Mouse (Mus musculus): ENCODE results near the gene Slc41a2.

DNA sequence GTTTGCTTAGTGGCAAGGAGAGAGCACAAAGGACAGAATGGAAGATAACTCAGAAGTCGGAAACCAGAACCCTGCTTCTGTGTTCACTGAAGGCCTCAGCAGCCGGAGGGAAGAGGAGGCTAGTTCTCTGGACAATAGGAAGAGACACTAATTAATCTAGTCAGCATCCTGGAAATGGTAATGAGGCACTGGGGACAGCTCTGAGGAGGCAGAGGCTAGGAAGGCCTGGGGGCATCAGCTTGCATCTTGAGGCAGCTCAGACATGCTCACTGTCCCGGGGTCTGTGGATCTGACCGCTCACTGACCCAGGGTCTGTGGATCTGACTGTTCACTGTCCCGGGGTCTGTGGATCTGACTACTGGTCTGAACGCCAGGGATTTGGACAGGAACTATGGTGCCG is 92.0 kb downstream of the Slc41a2 start:
- TF ChIP-seq CTCF (conservative IDR thresholded peaks at IDR 0.05 in 1 of 2, IDR thresholded peaks at IDR 0.05 in 1 of 2; ENCODE audit: low read depth in 2 of 2, low read length in 2 of 2) (no peak), JUN (IDR thresholded peaks at IDR 0.05; ENCODE audit: insufficient read depth, low read depth, low read length) (no peak), UBTF (IDR thresholded peaks at IDR 0.05; ENCODE audit: low read depth, low read length) (no peak), USF1 (IDR thresholded peaks at IDR 0.05; ENCODE audit: low read depth, low read length) (no peak), TCF12 (IDR thresholded peaks at IDR 0.05; ENCODE audit: low read depth, low read length) (no peak), ETS1 (conservative IDR thresholded peaks at IDR 0.05; ENCODE audit: low read depth, low read length) (no peak), MAX (IDR thresholded peaks at IDR 0.05; ENCODE audit: low read length) (no peak), KAT2A (IDR thresholded peaks at IDR 0.05; ENCODE audit: insufficient replicate concordance, low read length) (no peak), MYC (IDR thresholded peaks at IDR 0.05; ENCODE audit: low read depth, low read length) (no peak), MEF2A (IDR thresholded peaks at IDR 0.05; ENCODE audit: borderline replicate concordance, low read depth, low read length) (no peak)

All from CH12.LX (cell line).